Mouse (Mus musculus): Measurements from ENCODE around the gene Mif.
"Not testable (repeated sequence)": the region's sequence is repeated elsewhere in the genome, so short reads cannot be mapped to it uniquely, and the experiment has no call there.

Mif gene

DNA sequence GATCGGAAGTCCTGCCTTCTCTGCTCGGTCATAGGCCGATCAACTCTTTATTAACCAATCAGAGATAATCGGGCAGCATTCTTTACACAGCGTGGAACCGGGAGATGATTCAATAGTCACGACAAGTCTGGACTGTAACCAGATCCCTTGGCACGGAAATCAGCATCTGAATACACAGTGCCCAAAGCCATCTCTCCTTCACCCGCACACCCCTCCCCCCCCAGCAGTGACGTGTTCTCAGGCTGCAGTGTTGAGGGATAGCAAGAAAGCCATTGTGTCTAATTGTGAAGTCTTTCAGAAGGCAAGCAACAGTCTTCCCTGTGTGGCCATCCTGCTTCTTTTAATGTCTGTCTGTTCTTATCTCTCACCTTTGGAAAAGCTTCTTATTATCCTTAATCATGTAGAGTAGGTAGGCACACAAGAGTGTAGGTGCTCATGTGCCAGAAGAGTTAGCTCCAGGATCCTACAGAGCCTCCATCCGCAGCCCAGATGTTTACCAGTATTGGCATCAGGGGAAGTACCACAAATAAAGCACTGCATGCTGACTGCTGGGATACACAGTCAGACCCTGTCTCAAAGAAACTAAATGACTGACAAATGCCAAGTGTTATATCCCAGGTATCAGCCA is 13.0 kb upstream of the Mif start:
- peak; percentile 68 to 74 for DNase-seq (ENCODE audit: low spot score in 2 of 2)

DNA sequence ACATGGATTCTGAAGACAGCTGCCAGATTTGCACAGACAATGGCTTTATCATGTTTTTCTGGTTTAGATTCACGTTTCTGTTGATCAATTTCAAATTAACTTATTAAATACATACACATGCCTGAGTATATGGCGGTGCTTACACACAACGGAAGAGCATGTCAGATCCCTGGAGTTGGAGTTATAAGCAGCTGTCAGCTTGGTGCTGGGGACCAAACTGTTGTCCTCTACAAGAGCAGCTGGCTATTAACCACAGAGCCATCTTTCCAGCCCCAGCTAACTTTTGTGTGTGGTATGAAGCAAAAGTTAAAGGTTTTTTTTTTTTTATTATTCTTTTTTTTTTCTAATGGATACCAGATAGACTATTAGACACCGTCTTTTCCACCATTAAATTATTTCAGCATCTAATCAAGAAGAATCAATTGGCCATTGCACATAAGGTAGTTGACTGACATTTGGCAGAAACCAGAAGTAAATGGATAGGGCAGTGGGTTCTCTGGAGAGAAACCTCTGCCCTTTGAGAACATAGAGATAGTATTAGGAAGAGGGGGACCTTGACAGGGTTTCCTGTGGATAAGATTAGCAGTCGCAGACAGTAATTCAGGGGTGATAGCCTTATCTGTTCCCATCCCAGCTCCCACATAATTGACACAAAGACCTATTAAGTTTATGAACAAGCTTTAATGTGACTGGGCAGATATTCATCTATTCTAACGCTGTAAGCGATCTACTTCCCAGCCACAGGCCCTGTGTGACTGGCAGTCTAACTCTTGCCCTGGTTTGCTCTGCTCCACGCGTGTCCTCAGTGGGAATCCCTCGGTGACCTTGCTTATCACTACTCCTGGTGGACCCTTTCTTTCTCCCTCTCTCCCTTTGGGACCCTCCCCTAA is 12.2 kb upstream of the Mif start:
- no peak for DNase-seq (ENCODE audit: low spot score in 2 of 2)

DNA sequence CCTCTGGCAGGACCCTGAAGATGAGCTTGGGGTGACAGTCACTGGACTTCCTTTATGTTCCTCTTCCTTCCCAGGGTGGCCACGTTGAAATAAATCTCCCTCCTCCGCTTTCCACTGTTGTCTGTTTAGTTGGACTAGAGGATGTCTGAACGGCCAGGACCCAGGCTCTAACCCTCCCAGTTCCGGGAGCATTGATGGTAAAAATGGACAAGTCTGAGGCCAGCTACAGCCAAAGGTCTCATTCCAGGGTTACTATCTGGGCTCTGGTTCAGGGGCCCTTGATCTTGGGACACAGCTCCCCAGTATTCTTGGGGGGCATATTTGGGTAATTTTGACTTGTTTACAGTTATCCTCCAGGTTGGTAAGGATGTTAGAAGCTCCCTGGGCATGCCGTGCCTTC is 1.5 kb upstream of the Mif start:
- DNase-seq (ENCODE audit: low spot score in 2 of 2), result no peak

- no peak for DNase-seq (ENCODE audit: low spot score in 2 of 2)
Observed at GRCm38 (mm10) chr10:75860746-75861145, 706 bp upstream of the Mif start.

DNA sequence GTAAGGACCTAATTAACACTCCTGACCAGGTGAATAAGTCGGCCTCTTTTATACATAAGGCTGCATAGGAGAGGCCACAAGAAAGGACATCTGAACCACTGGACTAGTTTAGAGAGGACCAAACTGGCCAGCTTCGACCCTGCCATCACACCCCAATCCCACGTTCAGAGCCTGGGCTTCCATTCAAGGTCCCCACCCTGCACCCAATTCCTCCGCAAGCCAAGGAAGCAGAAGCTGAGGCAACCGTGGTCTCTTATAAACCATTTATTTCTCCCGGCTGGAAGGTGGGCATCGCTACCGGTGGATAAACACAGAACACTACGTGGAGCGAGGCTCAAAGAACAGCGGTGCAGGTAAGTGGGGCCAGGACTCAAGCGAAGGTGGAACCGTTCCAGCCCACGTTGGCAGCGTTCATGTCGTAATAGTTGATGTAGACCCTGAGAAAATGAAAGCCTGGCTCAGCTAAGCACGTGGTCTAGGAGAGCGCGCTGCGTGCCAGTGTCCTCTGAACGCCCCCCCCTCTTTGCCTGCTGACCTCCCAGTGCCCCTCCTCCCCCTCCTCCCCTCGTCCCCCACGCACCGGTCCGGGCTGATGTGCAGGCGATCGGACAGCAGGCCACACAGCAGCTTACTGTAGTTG is 813 bp downstream of the Mif start:
- DNase-seq (ENCODE audit: low spot score in 2 of 2), result peak; percentile 37 to 52

DNA sequence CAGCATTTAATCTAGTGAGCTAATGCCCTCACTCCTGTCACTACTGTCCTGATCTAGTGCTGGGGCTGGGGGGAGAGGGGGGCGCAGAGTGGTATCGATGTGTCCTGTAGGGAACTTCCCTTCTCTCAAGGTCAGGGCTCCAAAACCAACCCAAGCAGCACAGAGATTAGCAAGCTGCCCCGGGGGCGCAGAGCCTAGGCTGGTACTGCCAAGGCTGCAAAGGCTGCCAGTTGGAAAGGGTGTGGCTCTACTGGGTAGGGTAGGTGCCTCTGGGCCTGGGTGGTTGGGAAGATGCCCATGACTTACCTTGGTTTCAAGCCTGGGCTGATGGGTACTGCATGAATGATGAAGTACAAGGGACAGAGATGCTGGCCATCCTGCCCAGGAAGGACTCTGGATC is 2.4 kb downstream of the Mif start:
- DNase-seq (ENCODE audit: low spot score in 2 of 2), result no peak

DNA sequence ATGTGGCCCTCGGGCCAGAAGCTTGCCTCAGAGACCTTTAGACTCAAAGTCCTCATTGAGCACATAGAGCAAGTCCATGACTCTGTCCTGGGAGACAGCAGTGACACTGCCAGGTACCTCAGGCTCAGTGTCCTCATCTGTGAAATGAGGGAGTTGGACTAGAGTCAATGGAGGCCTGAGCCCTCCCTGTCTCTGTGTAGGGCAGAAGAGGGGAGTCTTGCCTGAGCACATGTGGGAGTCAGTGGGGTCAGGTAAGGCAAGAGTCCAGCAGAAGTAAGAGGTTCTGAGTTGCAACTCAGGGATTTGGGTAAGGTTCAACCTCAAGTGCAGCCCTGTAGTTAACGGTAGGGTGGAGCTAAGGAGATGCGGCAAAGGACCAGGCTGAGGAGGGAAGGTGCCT is 3.1 kb downstream of the Mif start:
- no peak for DNase-seq (ENCODE audit: low spot score in 2 of 2)

- DNase-seq (ENCODE audit: low spot score in 2 of 2), result no peak
Observed at GRCm38 (mm10) chr10:75856155-75856907, 3.7 kb downstream of the Mif start.

DNA sequence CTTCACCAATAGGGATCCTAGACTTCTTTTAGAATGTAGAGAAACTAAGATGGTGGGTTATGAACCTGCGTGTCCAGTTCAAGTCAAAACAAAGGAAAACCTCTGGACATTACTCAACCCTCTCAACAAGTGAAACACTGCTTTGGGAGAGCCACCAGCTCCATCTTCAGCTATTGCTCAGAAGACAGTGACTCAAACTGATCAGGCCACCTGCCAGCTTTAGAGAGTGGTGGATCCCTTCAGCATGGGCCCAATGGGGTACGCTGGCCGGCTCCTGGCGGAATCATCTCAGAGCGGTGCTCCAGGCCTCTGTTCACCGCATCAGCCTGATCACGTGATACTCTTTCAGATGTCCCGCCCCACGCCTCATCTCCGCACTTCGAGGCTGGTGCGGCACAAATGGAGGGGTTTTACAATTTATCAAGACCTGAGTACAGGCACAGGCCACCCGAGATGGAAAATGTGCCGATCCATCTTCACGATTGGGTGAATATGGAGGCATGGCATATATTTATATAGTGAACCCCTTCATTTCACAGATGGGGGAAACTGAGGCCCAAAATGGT is 4.5 kb downstream of the Mif start:
- DNase-seq (ENCODE audit: low spot score in 2 of 2), result no peak

- DNase-seq (ENCODE audit: low spot score in 2 of 2), result no peak
Observed at GRCm38 (mm10) chr10:75854791-75855190, 5.2 kb downstream of the Mif start.

DNA sequence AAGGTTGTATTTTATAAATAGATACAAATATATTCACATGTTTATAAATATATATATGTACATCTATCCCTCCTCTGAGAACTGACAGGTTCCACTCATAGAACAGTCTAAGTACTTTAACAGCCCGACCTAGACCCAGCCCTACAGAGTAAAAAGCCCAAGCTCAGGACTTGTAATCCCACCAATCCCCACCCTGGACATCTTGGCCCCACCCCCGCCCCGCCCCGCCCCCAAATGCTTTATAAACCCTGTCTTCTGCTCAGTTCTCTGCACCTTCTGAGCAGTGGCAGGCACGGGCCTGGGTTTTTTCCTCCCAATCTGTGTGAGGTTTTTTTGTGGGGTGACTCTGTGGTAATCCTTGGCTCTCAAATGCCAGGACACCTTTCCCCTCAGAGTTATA is 5.9 kb downstream of the Mif start:
- DNase-seq (ENCODE audit: low spot score in 2 of 2), result no peak

DNA sequence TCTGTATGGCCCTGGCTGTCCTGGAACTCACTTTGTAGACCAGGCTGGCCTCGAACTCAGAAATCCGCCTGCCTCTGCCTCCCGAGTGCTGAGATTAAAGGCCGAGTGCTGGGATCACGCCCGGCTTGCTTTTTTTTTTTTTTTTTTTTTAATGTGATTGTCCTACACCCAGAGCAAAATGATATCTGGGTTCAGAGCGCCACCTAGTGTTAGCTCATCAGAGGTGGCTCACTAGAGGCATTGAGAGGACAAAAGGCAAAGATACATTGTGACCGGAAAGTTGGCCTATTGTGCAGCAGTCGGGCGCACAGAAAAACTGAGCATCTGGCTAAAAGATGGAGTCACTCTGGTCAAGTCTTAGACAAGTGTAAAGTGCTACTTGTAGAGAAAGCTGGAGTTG is 6.6 kb downstream of the Mif start:
- DNase-seq (ENCODE audit: low spot score in 2 of 2), result peak; percentile 51 to 79

- no peak for DNase-seq (ENCODE audit: low spot score in 2 of 2)
Observed at GRCm38 (mm10) chr10:75852539-75853125, 7.4 kb downstream of the Mif start.

- no peak for DNase-seq (ENCODE audit: low spot score in 2 of 2)
Observed at GRCm38 (mm10) chr10:75851681-75852080, 8.4 kb downstream of the Mif start.

GRCm38 (mm10) chr10:75851076-75851475 is 9.0 kb downstream of the Mif start:
- DNase-seq (ENCODE audit: low spot score in 2 of 2), result no peak

DNA sequence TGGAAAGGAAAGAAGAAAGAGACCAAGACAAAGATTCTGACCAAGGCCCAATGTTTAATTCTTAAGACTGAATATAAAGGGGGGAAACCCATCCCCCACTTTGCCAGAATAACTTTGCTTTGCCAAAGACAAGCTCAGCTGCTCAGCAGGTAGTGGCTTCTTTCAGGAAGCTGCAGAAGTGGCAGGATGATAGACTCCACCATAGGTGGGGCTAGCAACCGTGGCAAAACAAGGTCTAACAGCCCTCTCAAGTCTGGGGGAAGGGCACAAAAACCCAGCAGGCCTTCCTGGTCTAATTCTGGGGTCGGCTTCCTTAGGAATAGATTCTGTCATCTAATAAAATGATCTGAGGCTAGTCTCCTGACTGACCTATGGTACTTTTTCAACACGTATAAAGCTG is 11.7 kb downstream of the Mif start:
- no peak for DNase-seq (ENCODE audit: low spot score in 2 of 2)

- DNase-seq (ENCODE audit: low spot score in 2 of 2), result no peak
Observed at GRCm38 (mm10) chr10:75845306-75845930, 14.6 kb downstream of the Mif start.

GRCm38 (mm10) chr10:75844800-75845199 is 15.2 kb downstream of the Mif start:
- DNase-seq (ENCODE audit: low spot score in 2 of 2), result no peak

- not testable (repeated sequence) for DNase-seq (ENCODE audit: low spot score in 2 of 2)
Observed at GRCm38 (mm10) chr10:75843898-75844297, 16.1 kb downstream of the Mif start.

DNA sequence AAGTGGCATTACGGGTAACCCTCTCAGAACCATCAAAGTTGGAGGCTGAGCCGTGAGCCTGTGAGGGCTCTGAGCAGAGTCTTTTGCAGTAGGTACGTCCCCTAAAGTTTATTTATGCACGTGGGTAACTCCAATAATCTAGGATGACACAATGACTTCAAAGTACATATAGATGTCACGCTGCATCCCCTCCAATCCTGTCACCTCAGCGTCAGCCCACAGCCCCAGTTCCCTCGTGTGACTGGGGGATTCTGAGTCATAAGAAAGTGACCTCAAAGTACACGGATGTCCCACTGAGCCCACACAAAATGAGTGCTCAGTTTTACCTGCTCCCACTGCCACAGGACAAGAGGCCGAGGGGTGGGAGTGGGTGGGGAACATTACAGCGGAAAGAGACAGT is 20.9 kb downstream of the Mif start:
- DNase-seq (ENCODE audit: low spot score in 2 of 2), result no peak

DNA sequence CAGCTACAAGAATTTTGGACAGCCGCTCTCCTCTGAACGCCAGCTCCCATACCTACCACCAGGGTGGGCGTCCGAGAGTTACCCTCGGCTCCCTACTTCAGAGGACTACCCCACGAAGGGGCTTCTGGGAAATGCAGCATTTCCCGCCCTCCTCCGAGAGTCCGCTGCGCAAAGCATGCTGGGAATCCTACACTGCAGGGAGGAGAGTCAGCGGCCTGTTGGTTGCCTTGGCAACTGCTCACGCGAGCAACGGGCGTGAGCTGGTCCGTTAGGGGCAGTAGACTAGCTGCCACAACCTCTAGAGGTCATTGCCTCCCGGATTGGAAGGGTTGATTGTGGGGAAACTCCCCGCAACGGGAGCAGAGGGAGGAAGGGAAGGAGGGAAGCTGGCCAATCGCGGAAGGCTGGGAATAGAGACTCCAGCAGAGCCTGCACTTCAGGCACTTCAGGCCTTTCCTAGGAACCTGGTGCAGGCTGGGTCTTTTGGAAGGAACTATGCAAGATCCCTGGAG is 22.7 kb downstream of the Mif start, which contains the start of gene Gstt2:
Gene Gstt2, minus strand, starts transcription at position 177 of the 512 bp plus-strand sequence.
- DNase-seq (ENCODE audit: low spot score in 2 of 2), result peak; percentile 83 to 89

All from frontal cortex, postnatal 10 days (tissue).